Mouse (Mus musculus): Measurements from ENCODE around the gene Rusc2.

Gene Rusc2

GRCm38 (mm10) chr4:43447251-43447650, 65.5 kb downstream of the Rusc2 start:
- DNase-seq: no peak

GRCm38 (mm10) chr4:43448554-43448953, 66.8 kb downstream of the Rusc2 start:
- no peak for DNase-seq

- no peak for DNase-seq
These were observed 70.5 kb downstream of the Rusc2 start for GRCm38 (mm10) chr4:43452315-43452714.

- DNase-seq: no peak
These were observed 71.6 kb downstream of the Rusc2 start for GRCm38 (mm10) chr4:43453413-43453812.

GRCm38 (mm10) chr4:43454041-43454836, 72.5 kb downstream of the Rusc2 start, which contains the start of gene Cd72:
Gene Cd72, minus strand, starts transcription at chr4:43454628.
- no peak for DNase-seq

GRCm38 (mm10) chr4:43456470-43456869, 74.7 kb downstream of the Rusc2 start:
- no peak for DNase-seq

GRCm38 (mm10) chr4:43457124-43457523, 75.3 kb downstream of the Rusc2 start:
- DNase-seq: no peak

GRCm38 (mm10) chr4:43463102-43463501, 81.3 kb downstream of the Rusc2 start:
- no peak for DNase-seq

- DNase-seq: no peak
These were observed 84.2 kb downstream of the Rusc2 start for GRCm38 (mm10) chr4:43465935-43466334.

GRCm38 (mm10) chr4:43466872-43467271, 85.1 kb downstream of the Rusc2 start:
- DNase-seq: no peak

GRCm38 (mm10) chr4:43470301-43470700, 88.5 kb downstream of the Rusc2 start:
- no peak for DNase-seq

- no peak for DNase-seq
These were observed 91.9 kb downstream of the Rusc2 start for GRCm38 (mm10) chr4:43473636-43474035.

GRCm38 (mm10) chr4:43476604-43477003, 94.8 kb downstream of the Rusc2 start:
- DNase-seq: no peak

Data from kidney, adult 11 months (tissue).